Mouse (Mus musculus): ENCODE measurements at regions not wholly inside any gene's neighbourhood (a gene's known extent, or its start where the extent isn't known, plus 50 kb on each side); places are given as distances from the start of the nearest gene placed in this dataset.
A peak's percentile ranks its signal among the peaks of the same experiment; 100 is the strongest.

GRCm38 (mm10) chr1:111699030-111699732 lies 165.5 kb downstream of the Dsel start:
- DNase-seq (ENCODE audit: extremely low spot score): peak; percentile 17

GRCm38 (mm10) chr1:111660950-111661349 lies 203.8 kb downstream of the Dsel start:
- no peak for DNase-seq (ENCODE audit: extremely low spot score)

GRCm38 (mm10) chr1:111660099-111660670 lies 204.5 kb downstream of the Dsel start:
- peak; percentile 41 for DNase-seq (ENCODE audit: extremely low spot score)

- DNase-seq (ENCODE audit: extremely low spot score): peak; percentile 16
Observed at GRCm38 (mm10) chr1:111633860-111634460, 230.8 kb downstream of the Dsel start.
